Mouse (Mus musculus) ES-E14 (cell line): ENCODE measurements around the gene Arhgef9.

Source experiments
- CHD2 ChIP-seq: IDR thresholded peaks from 2 replicates; pipeline ENCODE4 v1.6.1; 2014; ENCODE audit warnings: mild to moderate bottlenecking, low read depth, low read length, inconsistent platforms
- MAFK ChIP-seq: IDR thresholded peaks from 2 replicates; pipeline ENCODE4 v1.6.1; 2014; ENCODE audit warnings: mild to moderate bottlenecking, low read depth, low read length, inconsistent platforms; ENCODE audit not compliant: insufficient read depth
- ZC3H11A ChIP-seq: IDR thresholded peaks from 2 replicates; pipeline ENCODE4 v1.6.1; 2012; ENCODE audit warnings: low read depth, mild to moderate bottlenecking, inconsistent platforms, low read length, borderline replicate concordance
- ZNF384 ChIP-seq: IDR thresholded peaks from 2 replicates; pipeline ENCODE4 v1.6.1; 2012; ENCODE audit warnings: low read depth, low read length, inconsistent platforms

- no peak for TF ChIP-seq ZC3H11A
- no peak for TF ChIP-seq ZNF384
- no peak for TF ChIP-seq CHD2
- no peak for TF ChIP-seq MAFK
Measured at GRCm38 (mm10) chrX:95027907-95028306, 168.7 kb downstream of the Arhgef9 start.
